Mouse (Mus musculus) heart, postnatal 0 days (tissue): Measurements from ENCODE around the gene Slc2a9.

Source experiments
- CTCF ChIP-seq: IDR thresholded peaks from 2 replicates; pipeline ENCODE4 v1.5.1; 2016; ENCODE audit warnings: antibody characterized with exemption, control low read depth, low read depth
- EP300 ChIP-seq: IDR thresholded peaks from 2 replicates; pipeline ENCODE4 v1.6.1; 2016; ENCODE audit warnings: antibody characterized with exemption, low read depth

DNA sequence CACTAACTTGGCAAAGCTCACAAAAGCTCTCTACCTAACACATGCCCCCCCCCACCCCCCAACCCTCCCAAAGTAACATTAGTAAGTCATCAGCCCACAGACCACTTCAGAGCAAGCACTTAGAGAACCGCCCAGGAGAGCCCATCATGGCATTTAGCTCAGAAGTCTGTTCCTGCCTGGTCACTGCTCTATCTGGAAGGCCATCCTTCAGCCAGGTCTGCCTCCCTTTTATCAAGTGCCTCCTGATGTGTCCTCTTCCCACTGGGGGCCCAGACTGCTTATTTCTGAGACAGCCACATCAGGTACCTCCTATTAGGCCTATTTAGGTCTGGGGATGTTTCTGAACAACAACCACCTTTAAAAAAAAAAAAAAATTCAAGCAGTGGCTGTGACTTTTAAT is 38.0 kb upstream of the Slc2a9 start:
- TF ChIP-seq CTCF (no peak), EP300 (no peak)
